Mouse (Mus musculus): ENCODE measurements at regions not wholly inside any gene's neighbourhood (a gene's known extent, or its start where the extent isn't known, plus 50 kb on each side); places are given as distances from the start of the nearest gene placed in this dataset.

DNA sequence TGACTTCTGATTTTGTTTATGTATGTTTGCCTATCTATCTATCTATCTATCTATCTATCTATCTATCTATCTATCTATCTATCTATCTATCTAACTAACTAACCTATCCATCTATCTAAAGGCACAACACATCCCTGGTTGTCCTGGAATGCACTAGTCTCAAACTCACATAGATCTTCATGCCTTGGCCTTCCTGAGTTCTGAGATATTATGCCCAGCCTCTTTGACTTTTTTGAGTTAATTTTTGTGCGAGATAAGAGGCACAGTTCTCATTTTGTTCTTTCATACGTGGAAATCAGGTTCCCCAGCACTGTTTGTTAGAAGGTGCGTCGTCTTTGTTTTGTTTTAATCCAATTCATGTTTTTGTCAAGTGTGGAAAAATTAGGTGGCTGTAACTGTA, 142.1 kb upstream of the Marcks start:
- 83% methylated on average over 4 of the region's 4 CpGs for WGBS

DNA sequence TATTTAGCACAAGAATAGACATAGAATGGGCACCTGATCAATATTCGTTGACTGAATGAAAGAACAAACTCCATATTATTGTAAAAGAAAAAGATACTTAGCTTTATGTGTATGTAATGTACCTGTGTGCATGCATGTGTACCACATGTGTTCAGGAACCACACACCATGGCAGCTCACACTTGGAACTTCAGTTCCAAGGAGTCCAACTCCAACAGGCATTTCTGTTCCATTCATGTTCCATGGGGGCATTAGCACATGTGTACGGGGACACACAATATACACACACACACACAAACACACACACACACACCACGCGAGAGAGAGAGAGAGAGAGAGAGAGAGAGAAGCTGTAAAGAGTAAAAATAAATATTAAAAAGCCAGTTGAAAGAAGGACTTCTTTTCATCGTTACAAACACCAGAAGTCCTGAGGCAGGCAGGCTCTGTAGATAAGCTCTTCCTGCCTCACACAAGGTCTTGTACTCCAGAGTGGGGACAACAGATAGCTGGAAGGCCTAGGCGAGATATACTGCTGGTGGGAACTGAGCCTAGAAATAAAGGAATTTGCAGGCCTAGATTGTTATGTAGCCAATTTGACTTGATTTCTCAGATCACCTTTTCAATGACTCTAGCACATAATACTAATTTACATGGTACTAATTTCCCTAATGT, 141.6 kb upstream of the Marcks start:
- Histone ChIP-seq H3K27me3 (replicated peaks) (no peaks in the 10 kb centered on the region), H3K9me3 (no peaks in the 10 kb centered on the region), H3K36me3 (no peaks in the 10 kb centered on the region), H3K27ac (no peak overlapping the region), H3K4me3 (replicated peaks) (no peak overlapping the region), H3K9ac (no peak overlapping the region), H3K4me1 (replicated peaks) (no peaks in the 10 kb centered on the region), H3K4me2 (replicated peaks) (no peak overlapping the region)
- no peak for ATAC-seq
- WGBS = 79% methylated on average over 6 of the region's 6 CpGs

More for the DNA sequence above, 142.1 kb upstream of the Marcks start:
- H3K9me3 ChIP-seq = no peaks in the 10 kb centered on the region
- H3K36me3 ChIP-seq = no peaks in the 10 kb centered on the region
- H3K27ac ChIP-seq = no peak overlapping the region
- no peaks in the 10 kb centered on the region for H3K4me1 ChIP-seq (replicated peaks)
- no peak overlapping the region for H3K9ac ChIP-seq
- H3K4me3 ChIP-seq (replicated peaks) = no peak overlapping the region
- ATAC-seq = no peak
- H3K4me2 ChIP-seq (replicated peaks) = no peak overlapping the region
- no peaks in the 10 kb centered on the region for H3K27me3 ChIP-seq (replicated peaks)

DNA sequence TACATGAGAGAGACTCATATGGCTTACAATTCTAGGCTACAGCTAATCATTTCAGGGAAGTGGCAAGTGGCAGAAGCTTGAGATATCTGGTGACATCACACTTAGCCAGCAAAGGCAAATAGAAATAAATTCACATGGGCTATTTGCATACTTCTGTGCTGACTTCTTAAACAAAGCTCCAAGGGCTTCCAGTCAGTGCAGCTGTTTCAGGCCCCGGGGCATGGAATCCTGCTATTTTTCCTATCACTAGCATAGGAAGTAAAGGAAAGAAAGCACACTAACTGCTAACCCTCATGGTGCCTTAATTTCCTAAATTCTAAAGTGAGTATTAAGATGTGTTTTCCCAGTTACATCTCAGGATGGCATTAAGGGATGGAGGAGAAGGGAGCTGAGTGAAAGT, 140.6 kb upstream of the Marcks start:
- no peaks in the 10 kb centered on the region for H3K27me3 ChIP-seq (replicated peaks)
- no peak for ATAC-seq
- H3K9ac ChIP-seq = no peak overlapping the region
- no peaks in the 10 kb centered on the region for H3K4me1 ChIP-seq (replicated peaks)
- no peaks in the 10 kb centered on the region for H3K36me3 ChIP-seq
- no peak overlapping the region for H3K4me3 ChIP-seq (replicated peaks)
- WGBS = 39% methylated on average over 1 of the region's 1 CpGs
- H3K27ac ChIP-seq = no peak overlapping the region
- no peak overlapping the region for H3K4me2 ChIP-seq (replicated peaks)
- H3K9me3 ChIP-seq = no peaks in the 10 kb centered on the region

DNA sequence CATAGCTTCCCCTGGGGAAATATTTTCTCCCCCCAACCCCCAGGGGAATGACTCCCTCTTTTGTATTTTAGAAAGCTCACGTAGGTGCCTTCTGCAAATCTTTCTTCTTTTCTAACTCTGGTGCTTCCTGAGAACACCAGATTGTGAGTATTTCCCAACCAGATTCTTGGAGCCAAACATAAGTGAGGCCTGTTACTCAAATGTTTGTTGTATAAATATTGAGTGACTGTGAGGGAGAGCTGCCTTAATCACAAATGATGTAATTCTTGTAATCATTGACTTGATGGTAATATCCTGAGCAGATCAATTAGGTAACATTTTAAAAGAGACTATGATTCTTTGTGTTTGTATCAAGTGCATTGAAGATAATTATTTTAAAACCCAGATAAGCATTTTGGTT, 137.1 kb upstream of the Marcks start:
- Histone ChIP-seq H3K9me3 (no peaks in the 10 kb centered on the region), H3K27me3 (replicated peaks) (no peaks in the 10 kb centered on the region), H3K36me3 (no peaks in the 10 kb centered on the region), H3K4me1 (replicated peaks) (no peaks in the 10 kb centered on the region), H3K4me3 (replicated peaks) (no peak overlapping the region), H3K4me2 (replicated peaks) (no peak overlapping the region), H3K9ac (no peak overlapping the region), H3K27ac (no peak overlapping the region)
- 84% methylated on average over 1 of the region's 1 CpGs for WGBS
- no peak for ATAC-seq

DNA sequence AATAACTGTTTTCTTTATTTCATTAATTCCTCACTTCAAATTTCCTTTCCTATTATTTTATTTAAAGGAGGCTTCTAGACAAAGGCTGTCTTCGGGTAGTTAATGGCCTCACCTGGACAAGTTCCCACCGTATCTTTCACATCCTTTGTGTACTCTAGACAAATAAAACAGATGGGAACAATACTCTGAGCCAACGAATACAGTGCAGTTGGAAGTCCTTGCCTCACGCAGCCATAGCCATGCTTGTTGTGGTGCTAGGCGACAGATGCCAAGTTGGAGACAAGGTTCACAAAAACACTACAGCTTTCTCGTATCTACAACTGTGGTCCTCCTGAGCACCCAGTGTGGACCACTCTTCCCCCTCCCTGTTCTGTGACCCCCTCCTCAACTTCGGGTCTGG, 136.6 kb upstream of the Marcks start:
- ATAC-seq = peak; percentile 49; the same call in 1 of the 2 replicates

DNA sequence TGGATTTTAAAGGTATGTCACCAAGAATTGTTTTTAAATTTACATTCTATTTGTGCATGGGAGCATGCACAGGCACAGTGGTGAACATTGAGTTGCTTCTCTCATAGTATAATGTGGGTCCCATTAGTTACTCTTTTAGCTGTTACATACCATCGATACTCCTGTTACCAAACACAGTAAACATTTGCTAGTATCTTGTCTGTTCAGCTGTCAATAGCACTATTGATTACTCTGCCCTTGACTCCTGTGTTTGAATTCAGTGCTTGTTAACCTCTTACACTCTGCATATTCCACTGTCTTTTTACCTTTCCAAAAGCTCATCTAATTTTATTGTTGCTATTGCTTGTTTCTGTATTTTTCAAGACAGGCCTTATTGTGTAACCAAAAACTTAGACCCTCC, 133.2 kb upstream of the Marcks start:
- Histone ChIP-seq H3K27ac (no peak overlapping the region), H3K36me3 (no peaks in the 10 kb centered on the region), H3K4me3 (replicated peaks) (no peak overlapping the region), H3K27me3 (replicated peaks) (no peaks in the 10 kb centered on the region), H3K9ac (no peak overlapping the region), H3K9me3 (no peaks in the 10 kb centered on the region), H3K4me1 (replicated peaks) (no peaks in the 10 kb centered on the region), H3K4me2 (replicated peaks) (no peak overlapping the region)
- no peak for ATAC-seq
- WGBS = 79% methylated on average over 1 of the region's 1 CpGs

More for the DNA sequence above, 136.6 kb upstream of the Marcks start:
- Histone ChIP-seq H3K36me3 (no peaks in the 10 kb centered on the region), H3K9me3 (no peaks in the 10 kb centered on the region), H3K4me2 (replicated peaks) (no peak overlapping the region), H3K27me3 (replicated peaks) (no peaks in the 10 kb centered on the region), H3K9ac (no peak overlapping the region), H3K27ac (no peak overlapping the region), H3K4me1 (replicated peaks) (no peaks in the 10 kb centered on the region), H3K4me3 (replicated peaks) (no peak overlapping the region)
- 71% methylated on average over 7 of the region's 7 CpGs for WGBS

DNA sequence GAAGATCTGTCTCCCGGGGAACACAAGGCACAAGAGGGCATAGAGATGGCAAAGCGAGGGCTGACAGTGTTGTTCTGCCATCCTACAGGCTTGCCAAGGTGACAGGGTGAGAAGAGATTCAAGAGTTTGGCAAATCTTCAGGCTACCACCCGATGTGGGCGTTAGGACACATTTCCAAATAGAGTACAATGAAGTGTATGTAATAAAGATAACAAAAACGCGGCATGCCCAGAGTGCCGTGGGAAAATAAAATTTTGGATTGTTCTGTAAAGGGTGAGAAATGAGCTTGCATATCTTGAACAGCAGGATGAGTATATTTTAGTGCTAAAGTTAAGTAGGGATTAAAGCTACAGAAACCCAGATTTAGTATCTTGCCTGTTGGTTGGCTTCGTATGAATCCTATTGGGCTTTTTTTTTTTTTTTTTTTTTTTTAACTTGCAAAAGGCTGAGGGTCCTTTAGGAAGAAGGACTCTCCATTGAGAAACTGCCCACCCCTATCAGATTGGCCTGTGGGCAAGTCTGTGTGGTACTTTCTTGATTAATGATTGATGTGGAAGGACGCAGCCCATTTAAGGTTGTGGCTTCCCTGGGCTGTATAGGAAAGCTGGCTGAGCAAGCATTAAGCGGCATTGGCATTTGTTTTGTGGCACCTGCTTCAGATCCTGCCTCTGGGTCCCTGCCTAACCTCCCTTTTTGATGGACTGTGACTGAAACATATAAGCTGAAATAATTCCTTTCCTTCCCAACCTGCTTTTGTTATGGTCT, 131.7 kb upstream of the Marcks start:
- Histone ChIP-seq H3K4me3 (replicated peaks) (no peak overlapping the region), H3K4me2 (replicated peaks) (no peak overlapping the region), H3K9ac (no peak overlapping the region), H3K4me1 (replicated peaks) (no peaks in the 10 kb centered on the region), H3K27me3 (replicated peaks) (no peaks in the 10 kb centered on the region), H3K27ac (no peak overlapping the region), H3K36me3 (no peaks in the 10 kb centered on the region), H3K9me3 (no peaks in the 10 kb centered on the region)
- no peak for ATAC-seq
- 74% methylated on average over 10 of the region's 10 CpGs for WGBS

DNA sequence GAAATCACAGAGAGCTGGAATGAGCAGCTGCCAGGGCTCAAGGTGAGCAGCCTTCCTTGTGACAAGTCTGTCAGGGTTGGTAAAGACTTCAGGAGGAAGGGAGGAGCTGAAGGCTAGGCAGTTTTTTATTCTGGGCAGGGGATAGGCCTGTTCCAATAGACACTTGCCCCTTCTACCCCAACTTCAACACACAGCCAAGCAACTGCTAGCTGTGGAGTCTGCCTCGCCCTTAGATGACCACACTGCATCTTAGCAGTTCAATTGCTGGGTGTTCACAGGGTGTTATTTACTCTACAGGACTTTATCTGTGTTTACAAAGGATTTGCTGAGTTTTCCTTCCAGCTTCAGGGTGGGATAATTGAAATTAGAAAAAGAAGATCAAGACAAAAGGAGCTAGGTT, 128.2 kb upstream of the Marcks start:
- WGBS = 54% methylated on average over 1 of the region's 1 CpGs
- Histone ChIP-seq H3K9me3 (no peaks in the 10 kb centered on the region), H3K36me3 (no peaks in the 10 kb centered on the region), H3K4me2 (replicated peaks) (no peak overlapping the region), H3K4me1 (replicated peaks) (no peaks in the 10 kb centered on the region), H3K4me3 (replicated peaks) (no peak overlapping the region), H3K9ac (no peak overlapping the region), H3K27ac (no peak overlapping the region), H3K27me3 (replicated peaks) (no peaks in the 10 kb centered on the region)
- ATAC-seq = peak; percentile 60; the same call in 1 of the 2 replicates

DNA sequence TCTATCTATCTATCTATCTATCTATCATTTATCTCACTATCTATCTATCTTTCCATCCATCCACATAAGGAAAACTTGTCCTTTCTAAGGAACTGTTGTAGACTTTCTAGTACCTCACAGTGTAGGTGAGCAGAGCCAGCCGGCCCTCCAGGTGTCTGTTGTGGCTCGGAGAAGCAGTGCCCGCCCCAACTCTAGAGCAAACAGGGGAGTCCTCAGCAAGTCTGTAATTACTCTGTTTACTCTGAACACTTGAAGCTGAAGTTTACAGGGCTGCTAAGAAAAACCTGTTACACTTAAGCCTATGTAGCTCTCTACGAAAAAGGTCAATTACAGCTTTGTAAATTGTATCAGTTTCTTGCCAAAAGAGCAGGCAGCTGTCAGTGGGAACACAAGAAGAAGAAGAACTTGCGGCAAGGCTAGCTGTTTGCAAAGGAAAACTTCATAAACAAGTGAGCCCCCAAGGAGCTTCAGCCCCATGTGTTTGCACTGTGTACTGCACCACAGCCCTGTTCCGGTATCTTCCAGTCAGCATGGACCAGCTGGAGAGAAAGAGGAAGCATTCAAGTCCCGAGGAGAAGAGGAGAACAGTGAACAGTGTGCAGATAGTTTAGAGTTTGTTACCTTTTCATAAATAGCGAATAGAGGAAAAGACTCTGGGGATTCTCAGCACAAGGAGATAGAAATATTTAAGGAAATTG, 122.2 kb upstream of the Marcks start:
- H3K27me3 ChIP-seq (replicated peaks) = no peaks in the 10 kb centered on the region
- 36% methylated on average over 8 of the region's 8 CpGs for WGBS
- no peak overlapping the region for H3K9ac ChIP-seq
- H3K4me1 ChIP-seq (replicated peaks) = no peaks in the 10 kb centered on the region
- H3K4me2 ChIP-seq (replicated peaks) = no peak overlapping the region
- no peaks in the 10 kb centered on the region for H3K36me3 ChIP-seq
- H3K9me3 ChIP-seq = no peaks in the 10 kb centered on the region
- H3K4me3 ChIP-seq (replicated peaks) = no peak overlapping the region
- peak; percentile 77 for ATAC-seq
- H3K27ac ChIP-seq = no peak overlapping the region

DNA sequence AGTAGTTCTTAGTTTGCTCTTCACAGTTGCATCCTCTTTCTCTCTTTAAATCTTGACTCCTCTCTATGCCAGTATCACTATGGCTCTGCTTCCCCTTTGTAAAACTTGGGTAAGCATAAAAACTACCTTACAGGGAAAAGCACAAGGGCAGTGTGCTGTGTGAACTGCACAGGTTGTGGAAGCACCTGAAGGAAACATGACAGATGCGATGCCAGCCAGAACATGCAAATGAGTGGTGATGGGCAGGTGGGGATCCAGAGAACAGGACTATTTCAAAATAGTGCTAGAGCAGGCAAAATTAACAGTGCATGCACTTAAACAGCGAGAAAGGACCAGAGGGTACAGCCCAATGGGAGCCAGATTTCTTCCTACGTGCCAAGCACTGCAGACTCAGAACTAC, 120.5 kb upstream of the Marcks start:
- H3K27ac ChIP-seq = no peak overlapping the region
- no peak overlapping the region for H3K4me3 ChIP-seq (replicated peaks)
- no peaks in the 10 kb centered on the region for H3K36me3 ChIP-seq
- H3K4me2 ChIP-seq (replicated peaks) = no peak overlapping the region
- H3K9ac ChIP-seq = no peak overlapping the region
- 92% methylated on average over 3 of the region's 3 CpGs for WGBS
- no peaks in the 10 kb centered on the region for H3K4me1 ChIP-seq (replicated peaks)
- H3K27me3 ChIP-seq (replicated peaks) = no peaks in the 10 kb centered on the region
- ATAC-seq = no peak
- H3K9me3 ChIP-seq = no peaks in the 10 kb centered on the region

DNA sequence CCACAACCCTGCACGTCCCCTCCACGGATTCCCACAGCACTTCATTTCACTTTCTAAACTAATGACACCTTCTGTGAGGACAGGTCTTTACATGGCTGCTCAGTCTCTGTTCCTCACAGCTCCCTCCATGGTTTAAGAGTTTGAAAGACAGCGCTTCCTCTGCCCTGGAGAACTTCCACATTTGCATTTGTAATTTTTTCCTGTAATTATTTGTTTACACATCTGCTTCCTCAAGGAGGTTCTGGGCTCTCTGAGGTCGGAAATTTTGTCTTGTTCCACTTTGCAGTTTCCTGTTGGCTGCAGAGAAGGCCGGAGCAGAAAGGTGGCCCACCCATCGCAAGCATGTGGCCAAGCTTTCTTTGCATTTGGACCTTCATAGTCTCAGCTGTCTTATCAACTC, 118.8 kb upstream of the Marcks start:
- WGBS = 63% methylated on average over 6 of the region's 6 CpGs
- no peak overlapping the region for H3K27ac ChIP-seq
- H3K27me3 ChIP-seq (replicated peaks) = no peaks in the 10 kb centered on the region
- no peak overlapping the region for H3K4me2 ChIP-seq (replicated peaks)
- H3K9ac ChIP-seq = no peak overlapping the region
- H3K4me3 ChIP-seq (replicated peaks) = no peak overlapping the region
- ATAC-seq = no peak
- H3K36me3 ChIP-seq = no peaks in the 10 kb centered on the region
- H3K9me3 ChIP-seq = no peaks in the 10 kb centered on the region
- no peaks in the 10 kb centered on the region for H3K4me1 ChIP-seq (replicated peaks)

DNA sequence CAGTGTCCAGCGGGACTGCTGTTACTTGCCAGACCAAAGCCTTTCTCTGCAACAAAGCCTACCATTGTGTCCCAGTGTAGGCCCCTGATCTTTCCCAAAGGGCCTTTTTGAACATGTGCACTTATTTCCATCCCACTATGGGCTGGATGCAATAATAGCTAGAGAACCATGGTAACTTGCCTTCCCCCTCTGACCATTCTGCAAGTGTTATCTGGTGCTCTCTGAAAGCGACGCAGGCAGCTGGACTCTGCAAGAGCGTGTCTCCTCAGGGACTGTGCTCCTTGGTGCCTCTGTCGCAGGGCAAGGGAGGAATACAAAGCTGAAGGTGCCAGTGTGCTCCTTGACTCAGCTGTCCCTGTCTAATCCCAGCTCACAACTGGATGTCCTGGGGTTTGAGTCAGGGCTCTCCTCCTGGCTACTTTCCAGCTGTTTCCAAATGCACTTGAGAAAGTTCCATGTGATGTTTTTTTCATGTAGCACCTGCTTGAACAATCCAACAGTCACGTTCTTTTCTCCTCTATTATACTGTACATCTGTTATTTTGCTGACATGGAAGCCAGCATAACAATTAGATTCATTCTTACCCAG, 112.3 kb upstream of the Marcks start:
- Histone ChIP-seq H3K4me1 (replicated peaks) (peaks cover 7% of the 10 kb centered on the region), H3K4me2 (replicated peaks) (no peak overlapping the region), H3K9me3 (no peaks in the 10 kb centered on the region), H3K9ac (no peak overlapping the region), H3K27me3 (replicated peaks) (no peaks in the 10 kb centered on the region), H3K36me3 (no peaks in the 10 kb centered on the region), H3K4me3 (replicated peaks) (no peak overlapping the region), H3K27ac (peak overlapping the region; percentile 56)
- WGBS = 65% methylated on average over 6 of the region's 6 CpGs
- no peak for ATAC-seq

Measured in intestine, embryonic 15.5 days (tissue).